Mouse (Mus musculus) CH12.LX (cell line): ENCODE measurements around the gene Slc38a3. TPM values are rescaled to one million over a fixed set of nuclear protein-coding genes. Genes with fewer than 3 reads are reported as not detected.

ENCODE experiments used
- DNase-seq: peaks from one replicate; pipeline ENCODE4 v3.0.0-alpha.2; 2013; ENCODE audit errors: extremely low read depth
- H3K27ac ChIP-seq: 2 replicates; pipeline ENCODE4 v1.5.1; 2012; ENCODE audit warnings: low read depth, mild to moderate bottlenecking, control low read depth, moderate library complexity; ENCODE audit not compliant: insufficient read depth
- H3K27me3 ChIP-seq: replicated peaks from 2 replicates; pipeline ENCODE3; 2012; ENCODE audit warnings: inconsistent platforms
- H3K36me3 ChIP-seq, 2 experiments: replicated peaks in 1 of 2; 2 replicates each; pipeline versions ENCODE3 to v1.6.1; 2012; ENCODE audit warnings: inconsistent platforms in 1 of 2, low read length in 1 of 2, mild to moderate bottlenecking in 1 of 2, mixed read lengths in 1 of 2, moderate library complexity in 1 of 2; ENCODE audit not compliant: control insufficient read depth in 1 of 2, insufficient read depth in 1 of 2
- H3K4me1 ChIP-seq, 2 experiments: 2 replicates each; pipeline ENCODE4 v1.6.1; 2012; ENCODE audit warnings: inconsistent platforms in 1 of 2, moderate library complexity in 1 of 2; ENCODE audit not compliant: insufficient read depth in 2 of 2, control insufficient read depth in 1 of 2
- H3K4me2 ChIP-seq: 2 replicates; pipeline ENCODE4 v1.6.1; 2012; ENCODE audit warnings: low read depth, mild to moderate bottlenecking, control low read depth; ENCODE audit not compliant: poor library complexity, insufficient read depth, severe bottlenecking
- H3K4me3 ChIP-seq, 3 experiments: fragments of 150-350 bp in 1 of 3; sonication (generic) in 1 of 3; replicated peaks in 1 of 3; 2 replicates each; pipeline versions ENCODE3 to v1.5.1; 2011 to 2012; ENCODE audit warnings: low read depth in 2 of 3, low read length in 2 of 3, mild to moderate bottlenecking in 2 of 3, moderate library complexity in 2 of 3, control low read depth in 1 of 3, improper control_type of control experiment in 1 of 3, inconsistent platforms in 1 of 3, mixed read lengths in 1 of 3; ENCODE audit not compliant: poor library complexity in 1 of 3
- H3K79me2 ChIP-seq: replicated peaks from 2 replicates; pipeline ENCODE4 v1.6.1; 2012; ENCODE audit warnings: mild to moderate bottlenecking, moderate library complexity; ENCODE audit not compliant: control insufficient read depth, poor library complexity, insufficient read depth, severe bottlenecking; ENCODE audit errors: extremely low read depth
- H3K9ac ChIP-seq: 2 replicates; pipeline ENCODE4 v1.6.1; 2012; ENCODE audit warnings: low read depth, mild to moderate bottlenecking, control low read depth, moderate library complexity; ENCODE audit not compliant: insufficient read depth
- H3K9me3 ChIP-seq: replicated peaks from 2 replicates; pipeline ENCODE3; 2012; ENCODE audit warnings: low read length, inconsistent platforms, mixed read lengths
- CTCF ChIP-seq, 2 experiments: IDR thresholded peaks in 1 of 2; conservative IDR thresholded peaks in 1 of 2; 2 replicates each; pipeline ENCODE4 v1.5.1; 2011 to 2012; ENCODE audit warnings: low read depth in 2 of 2, low read length in 2 of 2, improper control_type of control experiment in 1 of 2, inconsistent platforms in 1 of 2, mild to moderate bottlenecking in 1 of 2, moderate library complexity in 1 of 2
- E2F4 ChIP-seq: IDR thresholded peaks from 2 replicates; pipeline ENCODE4 v1.6.1; 2011; ENCODE audit warnings: low read depth, low read length, improper control_type of control experiment; ENCODE audit not compliant: insufficient replicate concordance
- EP300 ChIP-seq: IDR thresholded peaks from 2 replicates; pipeline ENCODE4 v1.6.1; 2011; ENCODE audit warnings: low read length, improper control_type of control experiment
- HCFC1 ChIP-seq: IDR thresholded peaks from 2 replicates; pipeline ENCODE4 v1.6.1; 2012; ENCODE audit warnings: low read depth, mild to moderate bottlenecking, inconsistent platforms, low read length, improper control_type of control experiment
- IRF4 ChIP-seq: IDR thresholded peaks from 2 replicates; pipeline ENCODE4 v1.6.1; 2014; ENCODE audit warnings: low read depth, mild to moderate bottlenecking, inconsistent platforms, low read length, improper control_type of control experiment
- MAX ChIP-seq: IDR thresholded peaks from 2 replicates; pipeline ENCODE4 v1.6.1; 2011; ENCODE audit warnings: low read length, improper control_type of control experiment
- MAZ ChIP-seq: IDR thresholded peaks from 2 replicates; pipeline ENCODE4 v1.6.1; 2012; ENCODE audit warnings: low read depth, mild to moderate bottlenecking, inconsistent platforms, low read length, improper control_type of control experiment, moderate library complexity
- MXI1 ChIP-seq: IDR thresholded peaks from 2 replicates; pipeline ENCODE4 v1.6.1; 2011; ENCODE audit warnings: mild to moderate bottlenecking, low read depth, low read length, improper control_type of control experiment
- PAX5 ChIP-seq: IDR thresholded peaks from 2 replicates; pipeline ENCODE4 v1.6.1; 2012; ENCODE audit warnings: low read length, inconsistent platforms, mixed read lengths
- POLR2A ChIP-seq: IDR thresholded peaks from 2 replicates; pipeline ENCODE4 v1.6.1; 2011; ENCODE audit warnings: low read depth, mild to moderate bottlenecking, improper control_type of control experiment, low read length
- POLR2AphosphoS2 ChIP-seq: IDR thresholded peaks from 2 replicates; pipeline ENCODE4 v1.6.1; 2011; ENCODE audit warnings: low read depth, low read length, improper control_type of control experiment
- RAD21 ChIP-seq: IDR thresholded peaks from 2 replicates; pipeline ENCODE4 v1.6.1; 2011; ENCODE audit warnings: low read depth, mild to moderate bottlenecking, low read length, improper control_type of control experiment, moderate library complexity
- SIN3A ChIP-seq: IDR thresholded peaks from 2 replicates; pipeline ENCODE4 v1.6.1; 2012; ENCODE audit warnings: low read length, improper control_type of control experiment, inconsistent platforms
- TBP ChIP-seq: conservative IDR thresholded peaks from 2 replicates; pipeline ENCODE4 v1.6.1; 2011; ENCODE audit warnings: low read depth, low read length, improper control_type of control experiment
- TCF12 ChIP-seq: IDR thresholded peaks from 2 replicates; pipeline ENCODE4 v1.6.1; 2014; ENCODE audit warnings: low read depth, mild to moderate bottlenecking, inconsistent platforms, low read length, improper control_type of control experiment
- USF2 ChIP-seq: conservative IDR thresholded peaks from 2 replicates; pipeline ENCODE4 v1.6.1; 2011; ENCODE audit warnings: low read depth, low read length, improper control_type of control experiment
- ZMIZ1 ChIP-seq: IDR thresholded peaks from 2 replicates; pipeline ENCODE4 v1.6.1; 2012; ENCODE audit warnings: low read depth, mild to moderate bottlenecking, inconsistent platforms, low read length, improper control_type of control experiment
- ZNF384 ChIP-seq: IDR thresholded peaks from 2 replicates; pipeline ENCODE4 v1.6.1; 2012; ENCODE audit warnings: low read depth, low read length, improper control_type of control experiment, inconsistent platforms
- dilution Hi-C: fragments of 300-500 bp; cut with MboI; formaldehyde crosslinking; loops from 2 replicates; pipeline ENCODE4 v1.14.3; 2020; ENCODE audit warnings: low sequenced_read_pairs; ENCODE audit not compliant: extremely low pct_unique_long_range_greater_than_20kb, extremely low pct_ligation_motif_present
- in situ Hi-C: fragments of 300-500 bp; cut with MboI; formaldehyde crosslinking; loops from 3 replicates; pipeline ENCODE4 v1.14.3; 2019; ENCODE audit warnings: low sequenced_read_pairs, low pct_ligation_motif_present, low pct_unique_long_range_greater_than_20kb, mixed read lengths
- polyA plus RNA-seq: library from polyadenylated mRNA; unstranded; fragments of >175 nt; gene quantifications from 2 replicates; pipeline ENCODE4 v1.2.1, GENCODE M21; 2012; ENCODE audit warnings: low read depth; ENCODE audit not compliant: insufficient read length
- total RNA-seq, 2 experiments: library from RNA; depleted of rRNA; stranded (reverse); fragments of 300-350 nt in 1 of 2; fragments of >200 nt in 1 of 2; gene quantifications; 2 replicates each; pipeline ENCODE4 v1.2.3; 2012 to 2014

Gene Slc38a3
- total and polyA plus RNA-seq, 3 experiments, result 0.04 TPM; not detected in 2

- H3K27me3 ChIP-seq, result no peaks in the 10 kb centered on the region
Observed at GRCm38 (mm10) chr9:107601275-107601674, 68.1 kb downstream of the Slc38a3 start.

GRCm38 (mm10) chr9:107600745-107601144 lies 68.6 kb downstream of the Slc38a3 start:
- no peak overlapping the region for H3K4me2 ChIP-seq
- no peak for DNase-seq
- TF ChIP-seq CTCF (conservative IDR thresholded peaks at IDR 0.05 in 1 of 2, IDR thresholded peaks at IDR 0.05 in 1 of 2; ENCODE audit: low read depth in 2 of 2, low read length in 2 of 2), result peak in 1 of 2 experiments; percentile 36; a peak in 2 of 4 replicates
- TF ChIP-seq MAX, result no peak
- no peaks in the 10 kb centered on the region for H3K79me2 ChIP-seq
- dilution Hi-C loops, result no loop called here
- no peak overlapping the region for H3K4me3 ChIP-seq
- H3K9me3 ChIP-seq, result no peaks in the 10 kb centered on the region
- peaks cover 27 to 48% of the 10 kb centered on the region in 2 experiments for H3K4me1 ChIP-seq
- H3K27ac ChIP-seq, result no peak overlapping the region
- H3K9ac ChIP-seq, result no peak overlapping the region
- no peaks in the 10 kb centered on the region for H3K27me3 ChIP-seq
- in situ Hi-C loops, result no loop called here
- peaks cover 4 to 59% of the 10 kb centered on the region in 2 experiments for H3K36me3 ChIP-seq

More at GRCm38 (mm10) chr9:107601275-107601674, 68.1 kb downstream of the Slc38a3 start:
- TF ChIP-seq TCF12 (no peak), ZNF384 (no peak), USF2 (no peak), E2F4 (no peak), SIN3A (no peak), POLR2AphosphoS2 (no peak), MAZ (no peak), POLR2A (no peak), IRF4 (no peak), MXI1 (no peak), TBP (no peak), EP300 (no peak), PAX5 (no peak), ZMIZ1 (no peak), RAD21 (no peak), HCFC1 (no peak)
- Histone ChIP-seq H3K4me3 (no peak overlapping the region), H3K9me3 (no peaks in the 10 kb centered on the region), H3K36me3 (peaks cover 4 to 54% of the 10 kb centered on the region in 2 experiments), H3K4me1 (peaks cover 27 to 48% of the 10 kb centered on the region in 2 experiments), H3K9ac (no peak overlapping the region), H3K27ac (no peak overlapping the region), H3K4me2 (no peak overlapping the region), H3K79me2 (no peaks in the 10 kb centered on the region)
- in situ Hi-C loops, result no loop called here
- DNase-seq, result no peak
- dilution Hi-C loops, result no loop called here

Other genes starting within 250 kb of the Slc38a3 start
- gene Tmem115, start 135.6 kb downstream of the Slc38a3 start, total RNA-seq (2012; rRNA removed), result 17.9 TPM in 2 replicates
- gene Tmem115, start 135.6 kb downstream of the Slc38a3 start, total RNA-seq (2014; rRNA removed), result 10.0 and 13.0 TPM in 2 replicates
- 11.3 and 12.6 TPM in 2 replicates for gene Tmem115, start 135.6 kb downstream of the Slc38a3 start, polyA plus RNA-seq
- 37.8 and 45.9 TPM in 2 replicates for gene Cyb561d2, start 127.3 kb downstream of the Slc38a3 start, total RNA-seq (2012; rRNA removed)
- gene Cyb561d2, start 127.3 kb downstream of the Slc38a3 start, total RNA-seq (2014; rRNA removed), result 29.2 and 35.7 TPM in 2 replicates
- 23.6 and 23.8 TPM in 2 replicates for gene Cyb561d2, start 127.3 kb downstream of the Slc38a3 start, polyA plus RNA-seq
- 28.0 and 31.4 TPM in 2 replicates for gene Nprl2, start 127.3 kb downstream of the Slc38a3 start, total RNA-seq (2012; rRNA removed)
- gene Nprl2, start 127.3 kb downstream of the Slc38a3 start, total RNA-seq (2014; rRNA removed), result 16.3 and 19.4 TPM in 2 replicates
- gene Nprl2, start 127.3 kb downstream of the Slc38a3 start, polyA plus RNA-seq, result 10.8 and 12.6 TPM in 2 replicates
- 0.34 TPM in 1 of 2 replicates, not detected in the other for gene Zmynd10, start 122.2 kb downstream of the Slc38a3 start, total RNA-seq (2012; rRNA removed)
- not detected in 2 replicates for gene Zmynd10, start 122.2 kb downstream of the Slc38a3 start, total RNA-seq (2014; rRNA removed)
- 0.63 TPM in 1 of 2 replicates, not detected in the other for gene Zmynd10, start 122.2 kb downstream of the Slc38a3 start, polyA plus RNA-seq
- 17.7 and 18.5 TPM in 2 replicates for gene Rassf1, start 118.0 kb downstream of the Slc38a3 start, total RNA-seq (2012; rRNA removed)
- 15.3 and 15.9 TPM in 2 replicates for gene Rassf1, start 118.0 kb downstream of the Slc38a3 start, total RNA-seq (2014; rRNA removed)
- gene Rassf1, start 118.0 kb downstream of the Slc38a3 start, polyA plus RNA-seq, result 11.6 and 12.2 TPM in 2 replicates
- 23.0 and 31.5 TPM in 2 replicates for gene Tusc2, start 106.3 kb downstream of the Slc38a3 start, total RNA-seq (2012; rRNA removed)
- gene Tusc2, start 106.3 kb downstream of the Slc38a3 start, total RNA-seq (2014; rRNA removed), result 30.8 and 33.3 TPM in 2 replicates
- gene Tusc2, start 106.3 kb downstream of the Slc38a3 start, polyA plus RNA-seq, result 39.1 and 39.2 TPM in 2 replicates
- gene Hyal2, start 101.6 kb downstream of the Slc38a3 start, total RNA-seq (2012; rRNA removed), result 26.8 and 31.8 TPM in 2 replicates
- gene Hyal2, start 101.6 kb downstream of the Slc38a3 start, total RNA-seq (2014; rRNA removed), result 14.6 and 16.4 TPM in 2 replicates
- 23.0 and 30.9 TPM in 2 replicates for gene Hyal2, start 101.6 kb downstream of the Slc38a3 start, polyA plus RNA-seq
- 0.38 and 0.59 TPM in 2 replicates for gene Hyal1, start 92.6 kb downstream of the Slc38a3 start, total RNA-seq (2012; rRNA removed)
- gene Hyal1, start 92.6 kb downstream of the Slc38a3 start, total RNA-seq (2014; rRNA removed), result 0.16 TPM in 1 of 2 replicates, not detected in the other
- 0.40 and 0.82 TPM in 2 replicates for gene Hyal1, start 92.6 kb downstream of the Slc38a3 start, polyA plus RNA-seq
- gene Naa80, start 90.6 kb downstream of the Slc38a3 start, total RNA-seq (2012; rRNA removed), result 4.4 and 4.8 TPM in 2 replicates
- gene Naa80, start 90.6 kb downstream of the Slc38a3 start, total RNA-seq (2014; rRNA removed), result 0.70 and 1.7 TPM in 2 replicates
- gene Naa80, start 90.6 kb downstream of the Slc38a3 start, polyA plus RNA-seq, result 5.5 and 9.3 TPM in 2 replicates
- gene Hyal3, start 88.7 kb downstream of the Slc38a3 start, total RNA-seq (2012; rRNA removed), result 0.13 TPM in 1 of 2 replicates, not detected in the other
- 0.12 TPM in 1 of 2 replicates, not detected in the other for gene Hyal3, start 88.7 kb downstream of the Slc38a3 start, total RNA-seq (2014; rRNA removed)
- gene Hyal3, start 88.7 kb downstream of the Slc38a3 start, polyA plus RNA-seq, result 0.14 and 0.21 TPM in 2 replicates
- gene Ifrd2, start 81.9 kb downstream of the Slc38a3 start, total RNA-seq (2012; rRNA removed), result 91.3 and 101 TPM in 2 replicates
- 57.7 and 62.8 TPM in 2 replicates for gene Ifrd2, start 81.9 kb downstream of the Slc38a3 start, total RNA-seq (2014; rRNA removed)
- gene Ifrd2, start 81.9 kb downstream of the Slc38a3 start, polyA plus RNA-seq, result 127 and 143 TPM in 2 replicates
- 7.4 and 11.6 TPM in 2 replicates for gene Sema3b, start 60.3 kb downstream of the Slc38a3 start, total RNA-seq (2012; rRNA removed)
- 8.0 and 8.2 TPM in 2 replicates for gene Sema3b, start 60.3 kb downstream of the Slc38a3 start, total RNA-seq (2014; rRNA removed)
- 4.3 and 4.7 TPM in 2 replicates for gene Sema3b, start 60.3 kb downstream of the Slc38a3 start, polyA plus RNA-seq
- 154 and 160 TPM in 2 replicates for gene Gnai2, start 34.2 kb downstream of the Slc38a3 start, total RNA-seq (2012; rRNA removed)
- 86.2 and 98.2 TPM in 2 replicates for gene Gnai2, start 34.2 kb downstream of the Slc38a3 start, total RNA-seq (2014; rRNA removed)
- gene Gnai2, start 34.2 kb downstream of the Slc38a3 start, polyA plus RNA-seq, result 262 and 286 TPM in 2 replicates
- not detected in 2 replicates for gene Gnat1, start 10.2 kb upstream of the Slc38a3 start, total RNA-seq (2012; rRNA removed)
- gene Gnat1, start 10.2 kb upstream of the Slc38a3 start, total RNA-seq (2014; rRNA removed), result not detected in 2 replicates
- 2.0 and 3.0 TPM in 2 replicates for gene Gnat1, start 10.2 kb upstream of the Slc38a3 start, polyA plus RNA-seq
- 0.50 and 1.1 TPM in 2 replicates for gene Sema3f, start 40.9 kb upstream of the Slc38a3 start, total RNA-seq (2012; rRNA removed)
- gene Sema3f, start 40.9 kb upstream of the Slc38a3 start, total RNA-seq (2014; rRNA removed), result 0.24 TPM in 1 of 2 replicates, not detected in the other
- 0.36 and 1.6 TPM in 2 replicates for gene Sema3f, start 40.9 kb upstream of the Slc38a3 start, polyA plus RNA-seq
- 67.6 and 74.5 TPM in 2 replicates for gene Rbm5, start 101.5 kb upstream of the Slc38a3 start, total RNA-seq (2012; rRNA removed)
- gene Rbm5, start 101.5 kb upstream of the Slc38a3 start, total RNA-seq (2014; rRNA removed), result 83.6 and 85.3 TPM in 2 replicates
- 83.6 and 92.8 TPM in 2 replicates for gene Rbm5, start 101.5 kb upstream of the Slc38a3 start, polyA plus RNA-seq
- 39.1 and 42.3 TPM in 2 replicates for gene Rbm6, start 203.7 kb upstream of the Slc38a3 start, total RNA-seq (2012; rRNA removed)
- 43.3 and 48.9 TPM in 2 replicates for gene Rbm6, start 203.7 kb upstream of the Slc38a3 start, total RNA-seq (2014; rRNA removed)
- 48.8 and 56.6 TPM in 2 replicates for gene Rbm6, start 203.7 kb upstream of the Slc38a3 start, polyA plus RNA-seq
- 13.6 and 14.1 TPM in 2 replicates for gene Mon1a, start 218.6 kb upstream of the Slc38a3 start, total RNA-seq (2012; rRNA removed)
- 14.5 and 19.5 TPM in 2 replicates for gene Mon1a, start 218.6 kb upstream of the Slc38a3 start, total RNA-seq (2014; rRNA removed)
- gene Mon1a, start 218.6 kb upstream of the Slc38a3 start, polyA plus RNA-seq, result 11.7 and 15.3 TPM in 2 replicates
- not detected in 2 replicates for gene Mst1r, start 237.3 kb upstream of the Slc38a3 start, total RNA-seq (2012; rRNA removed)
- gene Mst1r, start 237.3 kb upstream of the Slc38a3 start, total RNA-seq (2014; rRNA removed), result not detected in 2 replicates
- gene Mst1r, start 237.3 kb upstream of the Slc38a3 start, polyA plus RNA-seq, result not detected in 2 replicates